Mouse (Mus musculus): ENCODE data around the gene Gm49333.
A peak's percentile ranks its signal among the peaks of the same experiment; 100 is the strongest.

The Gm49333 gene

GRCm38 (mm10) chr16:20611357-20612227 is at the start of gene Gm49333, which contains the start of the genes Eef1akmt4 and Alg3:
Gm49333 (plus strand) TSS chr16:20611610.
Eef1akmt4 (plus strand) TSS chr16:20611593.
Alg3 (minus strand) TSS chr16:20611735.
- peak; percentile 75 to 79 for DNase-seq

DNA sequence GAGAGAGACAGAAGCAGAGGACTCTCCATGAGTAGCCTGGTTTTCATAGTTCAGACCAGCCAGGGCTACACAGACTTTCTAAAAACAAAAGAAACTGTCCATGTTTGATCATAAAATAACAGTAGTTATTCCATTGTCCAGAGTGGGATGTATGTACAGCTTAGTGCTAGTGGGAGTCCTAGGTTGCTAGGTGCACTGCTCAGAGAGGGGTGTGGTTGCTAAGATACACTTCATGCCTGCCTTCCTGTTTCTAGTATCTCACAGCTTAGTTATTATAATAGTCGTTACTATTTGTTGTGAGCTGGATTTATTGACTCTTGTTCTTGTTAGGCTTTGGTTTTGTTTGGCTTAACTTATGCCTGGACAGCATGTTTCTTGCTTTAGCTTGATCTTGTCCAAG is 46.3 kb upstream of the Gm49333 start:
- DNase-seq: no peak

GRCm38 (mm10) chr16:20589366-20589938 is 22.0 kb upstream of the Gm49333 start, which contains the start of gene Vwa5b2:
Vwa5b2 (plus strand) TSS chr16:20589471.
- DNase-seq: no peak

- DNase-seq: no peak
Measured at GRCm38 (mm10) chr16:20589939-20590679, 21.3 kb upstream of the Gm49333 start.

DNA sequence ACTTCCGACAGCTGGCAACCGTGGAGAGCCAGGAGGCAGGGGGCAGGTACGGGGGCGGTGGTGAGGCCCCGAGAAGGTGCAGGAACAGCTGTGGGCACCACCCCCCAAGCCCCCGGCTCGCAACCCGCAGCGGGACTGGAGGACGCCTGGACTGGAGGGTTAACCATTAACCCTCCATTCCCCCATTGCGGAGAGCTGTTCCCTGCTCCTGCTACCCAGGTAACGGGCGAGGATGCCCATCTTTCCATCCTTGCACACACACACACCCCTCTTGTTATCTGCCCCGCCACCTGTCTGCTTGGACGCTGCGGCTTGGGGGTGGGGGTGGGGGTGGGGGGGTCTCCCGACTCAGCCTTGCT is 20.8 kb upstream of the Gm49333 start:
- no peak for DNase-seq

GRCm38 (mm10) chr16:20591076-20591705 is 20.2 kb upstream of the Gm49333 start:
- no peak for DNase-seq

GRCm38 (mm10) chr16:20595060-20595673 is 16.2 kb upstream of the Gm49333 start:
- DNase-seq: no peak

GRCm38 (mm10) chr16:20595737-20596136 is 15.7 kb upstream of the Gm49333 start:
- DNase-seq: no peak

DNA sequence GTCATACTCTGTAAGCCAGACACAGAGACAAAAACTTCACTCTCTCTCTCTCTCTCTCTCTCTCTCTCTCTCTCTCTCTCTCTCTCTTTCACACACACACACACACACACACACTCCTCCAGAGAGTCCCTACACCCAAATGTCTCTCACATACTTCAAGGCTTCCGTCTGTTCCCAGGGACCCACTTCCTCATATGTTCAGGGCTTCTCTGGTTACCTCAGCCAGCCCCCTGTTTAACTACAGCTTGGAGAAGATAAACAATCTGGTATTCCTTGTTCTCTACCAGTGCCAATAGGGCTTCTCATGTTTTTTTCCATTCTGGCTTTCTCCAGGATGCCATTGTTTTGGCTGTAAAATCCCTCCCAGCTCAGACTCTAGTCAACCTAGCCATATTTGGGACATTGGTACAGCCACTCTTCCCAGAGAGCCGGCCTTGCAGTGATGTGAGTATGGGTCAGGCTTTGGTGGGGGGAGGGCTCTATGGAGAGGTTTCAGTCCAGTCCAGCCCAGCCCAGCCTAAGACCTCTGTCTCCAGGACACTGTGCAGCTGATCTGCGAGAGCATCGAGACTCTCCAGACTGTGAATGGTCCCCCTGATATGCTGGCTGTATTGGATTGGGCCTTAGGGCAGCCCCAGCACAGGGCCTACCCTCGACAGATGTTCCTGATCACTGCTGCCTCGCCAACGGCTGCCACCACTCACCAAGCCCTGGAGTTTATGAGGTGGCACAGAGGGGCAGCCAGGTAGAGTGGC is 14.5 kb upstream of the Gm49333 start:
- DNase-seq: no peak

- DNase-seq: no peak
Measured at GRCm38 (mm10) chr16:20600511-20600910, 10.9 kb upstream of the Gm49333 start.

- DNase-seq: no peak
Measured at GRCm38 (mm10) chr16:20604705-20605104, 6.7 kb upstream of the Gm49333 start.

GRCm38 (mm10) chr16:20610501-20611356 is 681 bp upstream of the Gm49333 start:
- DNase-seq: peak; percentile 52 to 70

DNA sequence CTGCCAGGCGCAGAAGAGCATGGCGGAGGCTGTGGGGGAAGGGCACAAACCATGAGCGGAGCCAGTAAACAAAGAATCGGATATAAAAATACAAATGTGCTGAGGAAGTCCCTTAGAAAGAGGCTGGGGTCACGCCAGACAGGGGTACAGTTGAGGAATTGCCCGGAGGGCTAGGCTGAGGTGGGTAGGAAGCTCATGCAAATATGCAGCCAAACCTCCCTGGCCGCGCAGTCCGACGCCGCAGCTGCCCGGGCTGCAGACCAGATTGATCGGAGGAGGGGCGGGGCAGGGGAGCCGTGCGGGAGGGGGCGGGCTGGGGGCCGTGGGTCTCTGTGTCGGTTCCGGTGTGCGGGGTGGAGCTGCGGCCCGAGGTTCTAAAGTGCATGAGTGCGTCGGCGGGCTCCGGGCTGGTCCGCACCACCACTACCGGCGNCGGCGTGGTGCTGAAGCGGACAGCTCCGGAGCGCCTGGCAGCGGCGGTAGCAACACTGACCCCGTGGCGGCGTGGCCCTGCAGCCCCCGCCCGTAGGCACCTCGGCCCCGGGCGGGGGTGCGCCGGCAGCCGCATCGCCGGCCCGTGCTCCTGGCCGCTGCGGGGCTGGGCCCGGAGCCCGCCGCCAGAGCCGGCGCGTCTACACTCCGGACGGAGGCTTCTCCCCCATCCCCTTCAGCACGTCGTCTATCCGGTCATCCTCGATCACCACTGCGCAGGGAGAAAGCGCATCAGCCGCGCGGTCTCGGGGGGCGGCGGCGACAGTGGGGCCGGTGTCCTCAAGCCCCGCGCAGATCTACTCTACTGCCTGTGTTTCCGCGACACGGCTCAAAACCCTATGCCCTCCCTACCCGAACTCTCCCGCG is 8.4 kb downstream of the Gm49333 start:
- no peak for DNase-seq

DNA sequence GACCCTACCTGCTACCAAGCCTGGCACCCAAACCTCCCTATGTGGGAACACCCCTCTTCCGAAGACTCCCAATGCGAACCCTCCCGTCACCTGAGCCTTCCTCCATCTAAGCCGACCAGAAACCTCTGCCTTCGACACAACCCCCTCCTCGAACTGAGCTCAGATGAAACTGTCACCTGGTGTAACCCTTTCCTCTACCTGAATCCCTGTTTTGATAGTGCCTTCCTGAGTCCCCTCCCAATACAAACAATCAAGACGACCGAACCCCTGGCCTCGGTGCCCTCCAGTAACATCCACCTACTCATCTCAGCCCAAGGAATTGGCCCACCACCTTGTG is 9.0 kb downstream of the Gm49333 start:
- DNase-seq: no peak

DNA sequence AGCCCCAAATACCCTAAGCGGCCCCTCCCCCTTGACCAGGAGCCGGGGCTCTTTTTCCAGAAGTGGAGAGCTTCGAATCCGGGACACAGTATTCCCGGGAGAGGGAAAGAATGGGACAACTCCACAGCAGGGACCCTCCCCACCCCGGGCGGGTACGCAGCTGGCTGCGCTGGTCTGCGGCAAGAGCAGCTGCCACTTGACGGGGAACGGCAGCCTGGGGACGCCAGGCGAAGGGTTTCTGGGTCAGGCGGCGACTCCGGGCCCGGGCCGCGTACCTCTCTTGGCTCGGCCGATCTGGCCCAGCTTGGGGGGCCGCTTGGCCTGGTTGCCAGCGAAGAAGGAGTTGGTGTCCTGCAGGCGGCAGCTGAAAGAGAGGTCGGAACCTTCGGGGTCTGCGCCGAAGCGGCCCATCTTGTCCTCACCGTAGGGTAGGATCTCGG is 9.4 kb downstream of the Gm49333 start:
- DNase-seq: no peak

DNA sequence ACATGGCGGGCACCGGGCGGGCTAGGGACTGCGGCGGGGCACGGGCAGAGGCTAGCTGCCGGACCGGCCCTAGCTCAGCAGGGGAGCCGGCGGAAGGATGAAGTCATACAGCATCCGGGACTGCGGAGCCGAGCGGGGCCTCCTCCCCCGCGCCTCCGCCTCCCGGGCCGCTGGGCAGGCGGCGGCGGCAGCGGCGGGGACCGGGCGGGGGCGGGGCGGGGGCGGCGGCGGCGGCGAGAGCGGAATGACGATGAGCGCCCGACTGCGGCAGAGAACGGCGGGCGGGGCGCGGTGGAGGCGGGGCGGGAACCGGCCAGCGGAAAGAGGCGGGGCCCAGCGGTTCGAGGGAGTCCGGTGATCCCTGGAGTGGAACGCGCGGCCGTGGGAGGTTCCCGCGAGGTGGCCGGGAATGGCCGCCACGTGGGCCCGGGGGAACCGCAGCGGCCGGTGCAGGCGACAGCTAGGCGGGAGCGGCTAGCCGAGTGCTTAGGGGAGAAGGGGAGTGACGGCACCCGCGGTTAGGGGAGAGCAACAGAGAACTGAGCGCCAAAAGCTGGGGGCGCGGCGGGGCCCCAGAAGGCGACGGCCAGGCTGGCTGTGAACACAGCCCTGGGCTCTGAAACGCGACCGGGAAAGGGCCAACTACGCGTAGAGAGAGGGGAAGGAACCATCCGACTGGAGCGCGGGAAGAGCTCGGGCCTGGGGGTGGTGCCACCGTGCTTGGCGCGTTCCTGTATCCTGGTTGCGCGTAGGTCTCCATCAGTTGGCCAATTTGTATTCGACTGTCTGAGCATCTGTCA is 10.0 kb downstream of the Gm49333 start, which contains the start of gene Camk2n2:
Gene Camk2n2, minus strand, starts transcription at position 97 of the 800 bp plus-strand sequence.
- peak; percentile 48 to 67 for DNase-seq

- DNase-seq: no peak
Measured at GRCm38 (mm10) chr16:20621991-20622685, 10.7 kb downstream of the Gm49333 start.

GRCm38 (mm10) chr16:20623211-20623610 is 11.8 kb downstream of the Gm49333 start:
- DNase-seq: no peak

Measured in spleen, adult 18-20 months (tissue).